Mouse (Mus musculus) megakaryocyte, embryonic 14.5 days (primary cell): ENCODE measurements at regions not wholly inside any gene's neighbourhood (a gene's known extent, or its start where the extent isn't known, plus 50 kb on each side); places are given as distances from the start of the nearest gene placed in this dataset.

Experiments
- H3K27me3 ChIP-seq: replicated peaks from 2 replicates; pipeline ENCODE3; 2012; ENCODE audit warnings: inconsistent platforms
- H3K36me3 ChIP-seq: replicated peaks from 2 replicates; pipeline ENCODE3; 2012; ENCODE audit warnings: low read length, inconsistent platforms, mixed read lengths
- H3K4me1 ChIP-seq: 2 replicates; pipeline ENCODE4 v1.6.1; 2012; ENCODE audit warnings: inconsistent platforms
- H3K4me3 ChIP-seq: replicated peaks from 2 replicates; pipeline ENCODE3; 2012; ENCODE audit warnings: moderate library complexity, mild to moderate bottlenecking, inconsistent platforms
- H3K9me3 ChIP-seq: 2 replicates; pipeline ENCODE4 v1.6.1; 2012; ENCODE audit warnings: inconsistent platforms
- FLI1 ChIP-seq: IDR thresholded peaks from 2 replicates; pipeline ENCODE4 v1.6.1; 2012; ENCODE audit warnings: low read length, inconsistent platforms, mixed read lengths
- GATA1 ChIP-seq: IDR thresholded peaks from 3 replicates; pipeline ENCODE4 v1.6.1; 2012; ENCODE audit warnings: mixed read lengths, low read length, inconsistent platforms, borderline replicate concordance

GRCm38 (mm10) chr2:94240411-94240810 lies 82.6 kb upstream of the Hsd17b12 start:
- H3K36me3 ChIP-seq = no peaks in the 10 kb centered on the region
- TF ChIP-seq FLI1 (no peak), GATA1 (no peak)
- no peaks in the 10 kb centered on the region; the same call in 1 of the 2 replicates for H3K9me3 ChIP-seq
- peak overlapping the region; percentile 42 for H3K4me3 ChIP-seq
- H3K4me1 ChIP-seq = peaks cover 59% of the 10 kb centered on the region
- peaks cover 82% of the 10 kb centered on the region for H3K27me3 ChIP-seq

DNA sequence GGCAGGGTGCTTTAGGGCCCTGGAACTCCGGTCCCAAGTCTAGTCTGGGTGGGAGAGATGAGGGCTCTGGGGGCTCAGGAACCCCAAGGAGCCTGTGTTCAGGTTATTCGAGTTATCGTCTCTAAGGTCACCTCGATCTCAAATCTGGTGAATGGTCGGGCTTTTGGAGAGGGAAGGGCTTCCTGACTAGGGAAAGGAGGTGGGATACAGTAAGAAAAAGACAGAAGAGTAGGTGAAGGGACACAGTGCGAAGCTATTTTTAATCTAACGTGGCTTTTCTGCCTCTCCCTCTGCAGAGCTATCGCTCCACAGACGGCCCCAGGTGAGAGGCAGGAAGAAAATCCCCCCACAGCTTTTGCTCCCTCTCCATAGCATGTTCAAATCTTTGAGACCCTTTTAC lies 81.8 kb upstream of the Hsd17b12 start:
- TF ChIP-seq FLI1 (no peak), GATA1 (no peak)
- Histone ChIP-seq H3K4me3 (no peak overlapping the region), H3K36me3 (no peaks in the 10 kb centered on the region), H3K27me3 (peaks cover 81% of the 10 kb centered on the region), H3K9me3 (no peaks in the 10 kb centered on the region; the same call in 1 of the 2 replicates), H3K4me1 (peaks cover 51% of the 10 kb centered on the region)

- no peak for TF ChIP-seq GATA1
- no peak for TF ChIP-seq FLI1
- Histone ChIP-seq H3K27me3 (peaks cover 63% of the 10 kb centered on the region), H3K4me3 (peak overlapping the region; percentile 68), H3K36me3 (no peaks in the 10 kb centered on the region), H3K9me3 (no peaks in the 10 kb centered on the region; the same call in 1 of the 2 replicates), H3K4me1 (peaks cover 30% of the 10 kb centered on the region)
These were observed 78.7 kb upstream of the Hsd17b12 start for GRCm38 (mm10) chr2:94236479-94236878.

- Histone ChIP-seq H3K36me3 (no peaks in the 10 kb centered on the region), H3K4me3 (no peak overlapping the region), H3K9me3 (no peaks in the 10 kb centered on the region; the same call in 1 of the 2 replicates), H3K27me3 (peaks cover 38% of the 10 kb centered on the region), H3K4me1 (peaks cover 13% of the 10 kb centered on the region)
- TF ChIP-seq FLI1 (no peak), GATA1 (no peak)
These were observed 75.8 kb upstream of the Hsd17b12 start for GRCm38 (mm10) chr2:94233597-94233996.

DNA sequence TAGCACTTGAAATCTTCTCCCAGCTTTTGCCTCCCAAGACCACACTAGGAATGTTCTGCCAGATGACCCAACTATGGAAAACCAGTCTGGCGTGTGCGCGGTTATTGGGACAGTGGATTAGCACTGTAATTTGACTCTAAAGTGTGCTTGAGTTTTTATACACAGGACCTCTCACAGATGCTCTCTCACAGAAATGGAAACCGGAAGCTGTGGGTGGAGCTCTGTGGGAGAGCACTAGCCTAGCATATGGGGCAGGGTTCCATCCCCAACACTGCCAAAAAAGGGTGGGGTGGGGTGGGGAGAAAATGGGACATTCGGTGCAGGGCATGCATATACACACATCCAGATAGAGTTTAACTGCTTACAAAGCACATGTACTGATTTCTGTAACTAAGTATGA lies 61.7 kb upstream of the Hsd17b12 start:
- Histone ChIP-seq H3K9me3 (no peaks in the 10 kb centered on the region), H3K4me3 (no peak overlapping the region), H3K4me1 (peaks cover 12% of the 10 kb centered on the region), H3K36me3 (no peaks in the 10 kb centered on the region), H3K27me3 (peaks cover 5% of the 10 kb centered on the region)
- TF ChIP-seq GATA1 = no peak
- no peak for TF ChIP-seq FLI1

GRCm38 (mm10) chr2:94217481-94217880 lies 59.7 kb upstream of the Hsd17b12 start:
- peaks cover 6% of the 10 kb centered on the region for H3K27me3 ChIP-seq
- H3K9me3 ChIP-seq = no peaks in the 10 kb centered on the region
- no peak overlapping the region for H3K4me3 ChIP-seq
- H3K36me3 ChIP-seq = no peaks in the 10 kb centered on the region
- no peak for TF ChIP-seq GATA1
- no peak for TF ChIP-seq FLI1
- peaks cover 12% of the 10 kb centered on the region for H3K4me1 ChIP-seq

DNA sequence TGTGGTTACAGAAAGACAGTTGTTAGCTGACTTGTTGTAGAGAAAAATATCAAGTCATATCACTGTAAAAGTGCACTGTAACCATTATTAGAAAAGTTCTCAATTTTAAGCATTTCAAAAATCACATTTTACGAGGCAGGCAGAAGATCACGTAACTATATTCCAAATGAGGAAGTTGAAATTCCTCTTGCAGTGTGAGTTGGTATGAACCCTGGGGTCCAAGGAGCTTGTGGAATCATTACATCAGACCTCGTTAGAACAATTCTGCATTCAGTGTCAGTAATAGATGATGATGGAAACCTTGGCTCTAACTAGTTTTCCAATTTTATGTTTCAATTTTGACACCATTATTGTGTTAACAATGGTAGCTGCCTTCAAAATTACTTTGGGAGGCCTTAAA lies 57.7 kb upstream of the Hsd17b12 start:
- Histone ChIP-seq H3K9me3 (no peaks in the 10 kb centered on the region), H3K27me3 (peaks cover 9% of the 10 kb centered on the region), H3K36me3 (no peaks in the 10 kb centered on the region), H3K4me1 (peaks cover 12% of the 10 kb centered on the region), H3K4me3 (no peak overlapping the region)
- TF ChIP-seq GATA1 (no peak), FLI1 (no peak)
